In genomic region chr11:108475738-108476137, GRCm38 (mm10) we compare ENCODE assay signal across 13 mouse cellular contexts. TPM values are rescaled to one million over a fixed set of nuclear protein-coding genes. Genes with fewer than 3 reads are reported as not detected.
DNase-seq lines count a peak whose midpoint lies in the region; ATAC-seq and TF ChIP-seq lines count a peak whose summit lies in the region.
"Had no signal": no experiment of that assay in that cellular context is flagged by ENCODE, and none has a peak within 500 bp of the region (broad histone marks: within the 10 kb centered on the region; RNA-seq: fewer than 3 reads in every experiment).

No protein-coding gene starts in this region.

- 46% methylated on average over 7 of the region's 7 CpGs for WGBS in heart, postnatal 0 days
- WGBS in heart, embryonic 12.5 days: 43% methylated on average over 7 of the region's 7 CpGs
- WGBS in kidney, embryonic 14.5 days: 40% methylated on average over 7 of the region's 7 CpGs
- WGBS in lung, postnatal 0 days: 53% methylated on average over 7 of the region's 7 CpGs

- H3K4me1 ChIP-seq in heart, postnatal 0 days (ENCODE audit: control insufficient read depth, insufficient read depth): no peaks in the 10 kb centered on the region
- H3K4me1 ChIP-seq in heart, embryonic 12.5 days (replicated peaks): no peaks in the 10 kb centered on the region
- no peaks in the 10 kb centered on the region for H3K4me1 ChIP-seq in kidney, embryonic 14.5 days (ENCODE audit: control insufficient read depth, insufficient read depth, low read length)
- no peaks in the 10 kb centered on the region for H3K4me1 ChIP-seq in lung, postnatal 0 days (ENCODE audit: insufficient read depth, low read depth, low read length)

- TF ChIP-seq CTCF in heart, postnatal 0 days (IDR thresholded peaks at IDR 0.05; ENCODE audit: low read depth): no peak
- no peak for TF ChIP-seq CTCF in lung, postnatal 0 days (IDR thresholded peaks at IDR 0.05)

- no peaks in the 10 kb centered on the region for H3K27me3 ChIP-seq in heart, postnatal 0 days (ENCODE audit: control insufficient read depth, insufficient read depth, low read length)
- H3K27me3 ChIP-seq in heart, embryonic 12.5 days (replicated peaks): no peaks in the 10 kb centered on the region
- H3K27me3 ChIP-seq in kidney, embryonic 14.5 days (ENCODE audit: control insufficient read depth, insufficient read depth, low read length): no peaks in the 10 kb centered on the region
- H3K27me3 ChIP-seq in lung, postnatal 0 days (replicated peaks; ENCODE audit: insufficient read depth, low read length): no peaks in the 10 kb centered on the region

- TF ChIP-seq EP300 in heart, postnatal 0 days (IDR thresholded peaks at IDR 0.05; ENCODE audit: low read depth): no peak
- TF ChIP-seq EP300 in lung, postnatal 0 days (IDR thresholded peaks at IDR 0.05): no peak

- H3K9me3 ChIP-seq in heart, postnatal 0 days (replicated peaks; ENCODE audit: control insufficient read depth, low read length): no peaks in the 10 kb centered on the region
- H3K9me3 ChIP-seq in heart, embryonic 12.5 days (replicated peaks): no peaks in the 10 kb centered on the region
- no peaks in the 10 kb centered on the region for H3K9me3 ChIP-seq in kidney, embryonic 14.5 days (ENCODE audit: control insufficient read depth, low read length)
- no peaks in the 10 kb centered on the region for H3K9me3 ChIP-seq in lung, postnatal 0 days (ENCODE audit: low read length)
- H3K9me3 ChIP-seq: embryonic facial prominence, embryonic 10.5 days had no signal

- no peak overlapping the region for H3K4me3 ChIP-seq in heart, postnatal 0 days (ENCODE audit: low read depth, low read length)
- H3K4me3 ChIP-seq in heart, embryonic 12.5 days: no peak overlapping the region
- H3K4me3 ChIP-seq in kidney, embryonic 14.5 days (ENCODE audit: low read length): no peak overlapping the region
- H3K4me3 ChIP-seq in lung, postnatal 0 days (ENCODE audit: low read depth, low read length): no peak overlapping the region
- H3K4me3 ChIP-seq: embryonic facial prominence, embryonic 10.5 days; gastrocnemius, adult 2 months had no signal

- peak; percentile 5 for DNase-seq in heart, postnatal 0 days (ENCODE audit: low spot score)
- DNase-seq in adrenal gland, postnatal 25 days: peak; percentile 5
- peak; percentile 35 for DNase-seq in lung, postnatal 0 days (ENCODE audit: low spot score)
- no peak for DNase-seq in left cerebral cortex, adult 9 months (ENCODE audit: low spot score in 2 of 2)
- DNase-seq in spleen, postnatal 10 days (ENCODE audit: low spot score in 2 of 2): no peak
- DNase-seq: cerebellum, adult 18-20 months; gastrocnemius, adult 2 months; thymus, postnatal 25 days had no signal

- no peak overlapping the region for H3K9ac ChIP-seq in heart, postnatal 0 days (replicated peaks; ENCODE audit: low read depth, low read length)
- H3K9ac ChIP-seq in heart, embryonic 12.5 days: no peak overlapping the region
- H3K9ac ChIP-seq in kidney, embryonic 14.5 days (ENCODE audit: low read depth, low read length): no peak overlapping the region
- H3K9ac ChIP-seq in lung, postnatal 0 days (replicated peaks; ENCODE audit: low read depth): no peak overlapping the region

- ATAC-seq in heart, postnatal 0 days (ENCODE audit: insufficient read depth, low read depth): no peak
- no peak for ATAC-seq in heart, embryonic 12.5 days (ENCODE audit: insufficient number of reproducible peaks, low FRiP score)
- no peak for ATAC-seq in kidney, embryonic 14.5 days (ENCODE audit: low FRiP score, low TSS enrichment)
- ATAC-seq in lung, postnatal 0 days: peak; percentile 44; the same call in 1 of the 2 replicates
- ATAC-seq: CD4-positive, CD25-positive, alpha-beta regulatory T cell, adult 4 months had no signal

- H3K27ac ChIP-seq in heart, postnatal 0 days (ENCODE audit: low read depth): no peak overlapping the region
- H3K27ac ChIP-seq in heart, embryonic 12.5 days (ENCODE audit: poor library complexity, severe bottlenecking): no peak overlapping the region; the same call in 1 of the 2 replicates
- 0 out of 2 replicates have a peak overlapping the region, but pooled peaks have one; percentile 30 for H3K27ac ChIP-seq in kidney, embryonic 14.5 days (ENCODE audit: low read depth, low read length)
- no peak overlapping the region for H3K27ac ChIP-seq in lung, postnatal 0 days (ENCODE audit: low read length)
- H3K27ac ChIP-seq: embryonic facial prominence, embryonic 10.5 days; gastrocnemius, adult 2 months had no signal

- no peak overlapping the region for H3K4me2 ChIP-seq in heart, postnatal 0 days (ENCODE audit: low read depth, low read length)
- no peak overlapping the region for H3K4me2 ChIP-seq in heart, embryonic 12.5 days
- H3K4me2 ChIP-seq in kidney, embryonic 14.5 days (replicated peaks; ENCODE audit: low read depth, low read length): no peak overlapping the region
- no peak overlapping the region for H3K4me2 ChIP-seq in lung, postnatal 0 days (replicated peaks; ENCODE audit: low read depth, low read length)
- H3K4me2 ChIP-seq: liver, embryonic 11.5 days had no signal

- H3K36me3 ChIP-seq in heart, postnatal 0 days (replicated peaks; ENCODE audit: control insufficient read depth, insufficient read depth, low read length): no peaks in the 10 kb centered on the region
- H3K36me3 ChIP-seq in heart, embryonic 12.5 days: no peaks in the 10 kb centered on the region
- H3K36me3 ChIP-seq in kidney, embryonic 14.5 days (ENCODE audit: control insufficient read depth, insufficient read depth, low read length): no peaks in the 10 kb centered on the region
- H3K36me3 ChIP-seq in lung, postnatal 0 days (ENCODE audit: insufficient read depth, low read length): no peaks in the 10 kb centered on the region

RNA-seq across cellular contexts. Expression of gene Cep112, which starts 50.7 kb away (rescaled TPM):
- 0.46 and 1.2 TPM in 2 replicates for total RNA-seq in heart, postnatal 0 days (2014; rRNA removed; ENCODE audit: low replicate concordance)
- polyA plus RNA-seq in heart, postnatal 0 days (2015; fragmentation: Nextera tagmentation; extraction: Ambion mirVana): 5.0 and 5.8 TPM in 2 replicates
- 7.9 and 8.7 TPM in 2 replicates for polyA plus RNA-seq in heart, embryonic 12.5 days (2016; fragmentation: Nextera tagmentation; extraction: Ambion mirVana)
- 15.4 and 21.5 TPM in 2 replicates for total RNA-seq in adrenal gland, postnatal 25 days (2021)
- polyA plus RNA-seq in kidney, embryonic 14.5 days (2014; fragmentation: Nextera tagmentation; extraction: Ambion mirVana): 10.2 and 16.3 TPM in 2 replicates
- polyA plus RNA-seq in lung, postnatal 0 days (2015; fragmentation: Nextera tagmentation; extraction: Ambion mirVana): 6.4 and 8.8 TPM in 2 replicates

Comparison
In these comparisons a context has a peak if more than half of its experiments do, and no peak if none do; other contexts are left out.
1. DNase-seq: peak in heart, postnatal 0 days (single experiment), adrenal gland, postnatal 25 days (single experiment) and lung, postnatal 0 days (single experiment); none in left cerebral cortex, adult 9 months (0 of 2) and spleen, postnatal 10 days (0 of 2).